Mouse (Mus musculus): ENCODE measurements around the gene Clic4. TPM values are rescaled to one million over a fixed set of nuclear protein-coding genes. Genes with fewer than 3 reads are reported as not detected.

Clic4 gene
- polyA plus RNA-seq, 1 experiment from 2014 or later: 254 TPM

DNA sequence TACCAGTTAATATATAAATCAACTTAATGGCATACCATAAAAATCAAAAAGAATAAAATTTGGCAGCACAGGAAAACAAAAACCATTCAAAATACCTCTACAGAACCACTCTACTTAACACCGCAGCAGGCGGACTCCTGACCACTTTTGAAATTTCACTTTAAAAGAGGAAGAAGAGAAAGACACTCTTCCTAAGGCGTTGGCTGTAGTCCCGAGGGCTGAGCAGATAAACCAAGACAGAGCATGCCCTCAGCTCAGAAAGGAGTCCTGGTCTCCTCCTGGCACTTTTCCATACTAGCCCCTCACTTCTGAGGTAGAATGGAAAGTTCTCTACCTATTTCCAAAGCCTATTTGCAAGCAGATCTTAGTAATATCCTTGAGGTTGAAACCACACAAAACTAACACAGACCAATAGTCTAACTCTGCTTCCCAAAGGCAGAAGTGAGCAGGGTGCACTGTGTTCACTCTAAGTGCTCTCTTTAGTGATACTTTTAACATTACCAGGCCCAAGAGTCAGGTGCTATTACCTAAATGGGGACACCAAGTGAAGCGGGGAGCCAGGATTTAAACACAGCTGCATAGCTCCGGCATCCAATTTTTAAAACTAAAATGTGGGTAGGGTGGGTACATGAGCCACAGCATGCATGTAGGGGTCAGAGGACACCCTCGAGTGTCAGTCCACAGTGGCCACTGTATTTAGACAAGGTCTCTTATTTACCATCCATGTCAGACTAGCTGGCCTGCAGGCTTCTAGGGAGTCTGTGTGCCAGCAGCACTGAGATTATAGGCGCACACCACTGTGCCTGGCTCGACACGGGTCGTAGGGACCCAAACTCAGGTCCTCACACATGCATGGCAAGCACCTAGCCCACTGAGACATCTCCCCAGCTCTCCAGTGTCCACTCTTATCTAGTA lies 15.8 kb downstream of the Clic4 start:
- no peaks in the 10 kb centered on the region for H3K9me3 ChIP-seq (replicated peaks)
- H3K4me2 ChIP-seq: no peak overlapping the region
- no peaks in the 10 kb centered on the region; the same call in 1 of the 2 replicates for H3K36me3 ChIP-seq
- H3K27me3 ChIP-seq: no peaks in the 10 kb centered on the region
- no peak overlapping the region for H3K4me3 ChIP-seq
- peak overlapping the region; percentile 64 for H3K27ac ChIP-seq
- H3K9ac ChIP-seq: no peak overlapping the region
- peaks cover 81% of the 10 kb centered on the region for H3K4me1 ChIP-seq (replicated peaks)
- no peak for ATAC-seq (replicated peaks; ENCODE audit: insufficient number of reproducible peaks, insufficient read depth, low FRiP score, low read depth)
- 65% methylated on average over 11 of the region's 11 CpGs for WGBS

DNA sequence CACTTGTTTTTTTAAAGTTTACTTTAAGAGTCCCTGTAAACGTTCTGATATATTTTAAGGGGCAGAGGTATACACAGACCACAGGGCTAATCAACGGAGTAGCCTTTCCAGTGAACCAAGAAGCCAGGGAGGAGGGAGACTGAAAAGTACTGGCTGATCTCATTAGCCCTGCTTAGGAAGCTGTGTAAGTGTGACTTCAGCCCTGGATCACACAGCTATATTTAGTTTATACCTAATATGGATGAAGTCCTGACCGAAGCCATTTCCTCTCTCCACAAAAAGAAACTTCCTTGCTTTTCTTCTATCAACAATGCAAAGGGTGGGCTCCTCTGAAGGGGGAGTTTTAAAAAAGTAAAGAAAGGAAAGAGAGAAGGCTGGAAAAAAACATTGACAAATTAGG lies 17.8 kb downstream of the Clic4 start:
- H3K9ac ChIP-seq: peak overlapping the region; percentile 30; the same call in 1 of the 2 replicates
- 7% methylated on average over 3 of the region's 3 CpGs for WGBS
- peaks cover 82% of the 10 kb centered on the region for H3K4me1 ChIP-seq (replicated peaks)
- peak; percentile 87 for ATAC-seq (replicated peaks; ENCODE audit: insufficient number of reproducible peaks, insufficient read depth, low FRiP score, low read depth)
- H3K9me3 ChIP-seq (replicated peaks): no peaks in the 10 kb centered on the region
- H3K4me3 ChIP-seq: 0 out of 2 replicates have a peak overlapping the region, but pooled peaks have one; percentile 4
- H3K27me3 ChIP-seq: no peaks in the 10 kb centered on the region
- peak overlapping the region; percentile 45 for H3K4me2 ChIP-seq
- peak overlapping the region; percentile 96 for H3K27ac ChIP-seq
- no peaks in the 10 kb centered on the region for H3K36me3 ChIP-seq

DNA sequence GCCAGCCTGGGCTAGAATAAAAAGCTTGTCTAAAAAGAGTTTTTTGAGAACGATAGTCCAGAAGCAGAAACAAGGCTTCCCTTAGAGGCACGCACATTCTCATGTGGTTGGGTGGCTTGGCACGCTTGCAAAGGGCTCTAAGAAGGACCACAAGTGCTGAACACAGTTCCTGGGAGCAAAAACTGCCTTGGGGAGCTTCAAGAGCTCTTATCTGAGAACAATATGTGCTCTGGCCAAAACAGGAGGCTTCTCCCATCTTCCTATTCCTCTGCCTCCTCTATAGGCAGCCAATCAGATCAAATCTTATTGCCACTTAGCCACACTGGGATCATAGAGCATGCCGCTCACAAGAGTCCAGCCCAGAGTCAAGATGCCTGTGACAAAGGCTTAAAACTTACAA lies 18.3 kb downstream of the Clic4 start:
- Histone ChIP-seq H3K4me3 (peak overlapping the region; percentile 4; the same call in 1 of the 2 replicates), H3K4me1 (replicated peaks) (peaks cover 79% of the 10 kb centered on the region), H3K36me3 (peaks cover 3% of the 10 kb centered on the region; the same call in 1 of the 2 replicates), H3K27ac (peak overlapping the region; percentile 96), H3K27me3 (no peaks in the 10 kb centered on the region), H3K9me3 (replicated peaks) (no peaks in the 10 kb centered on the region), H3K4me2 (peak overlapping the region; percentile 45), H3K9ac (peak overlapping the region; percentile 30)
- ATAC-seq (replicated peaks; ENCODE audit: insufficient number of reproducible peaks, insufficient read depth, low FRiP score, low read depth): peak; percentile 23
- WGBS: 24% methylated on average over 4 of the region's 4 CpGs

DNA sequence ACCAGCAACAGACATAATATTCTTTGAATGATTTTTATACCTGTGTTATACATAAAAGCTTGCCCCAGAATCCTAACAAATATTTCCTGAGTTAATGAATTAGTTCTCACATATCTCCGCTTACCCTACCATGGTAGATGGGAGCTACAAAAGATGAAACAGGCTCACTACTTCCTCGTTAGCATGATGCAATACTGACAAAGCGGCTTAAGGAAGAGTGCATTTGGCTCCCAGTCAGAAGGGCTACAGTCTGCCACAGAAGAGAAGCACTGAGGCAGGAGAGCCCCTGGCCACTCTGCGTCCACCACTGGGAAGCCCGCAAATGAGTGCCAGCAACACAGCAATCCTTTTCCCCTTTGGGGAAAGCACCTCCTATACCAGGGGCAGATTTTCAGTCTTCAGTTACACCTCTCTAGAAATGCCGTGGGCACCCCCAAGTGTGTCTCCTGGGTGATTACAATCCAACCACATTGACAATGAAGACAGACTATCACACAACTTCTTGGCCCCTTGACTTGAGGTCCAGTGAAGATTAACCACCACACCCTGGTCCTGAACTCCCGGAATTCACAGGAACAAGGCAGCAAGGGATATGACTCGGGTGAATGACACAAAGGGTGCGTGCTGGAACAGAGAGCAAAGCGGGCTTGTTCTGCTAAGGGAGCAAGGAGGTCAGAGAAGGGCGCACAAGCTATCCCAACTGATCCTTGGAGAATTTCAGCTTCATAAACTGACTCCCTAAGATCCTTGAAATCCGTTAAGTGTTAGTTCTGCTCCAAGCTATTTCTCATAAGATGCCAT lies 19.2 kb downstream of the Clic4 start:
- H3K4me1 ChIP-seq (replicated peaks): peaks cover 75% of the 10 kb centered on the region
- no peak for ATAC-seq (replicated peaks; ENCODE audit: insufficient number of reproducible peaks, insufficient read depth, low FRiP score, low read depth)
- whole genome bisulfite sequencing: 81% methylated on average over 12 of the region's 12 CpGs
- H3K9ac ChIP-seq: no peak overlapping the region
- no peak overlapping the region for H3K4me3 ChIP-seq
- no peaks in the 10 kb centered on the region for H3K9me3 ChIP-seq (replicated peaks)
- peak overlapping the region; percentile 96 for H3K27ac ChIP-seq
- 0 out of 2 replicates have a peak overlapping the region, but pooled peaks have one; percentile 45 for H3K4me2 ChIP-seq
- H3K27me3 ChIP-seq: no peaks in the 10 kb centered on the region
- peaks cover 3% of the 10 kb centered on the region; the same call in 1 of the 2 replicates for H3K36me3 ChIP-seq

DNA sequence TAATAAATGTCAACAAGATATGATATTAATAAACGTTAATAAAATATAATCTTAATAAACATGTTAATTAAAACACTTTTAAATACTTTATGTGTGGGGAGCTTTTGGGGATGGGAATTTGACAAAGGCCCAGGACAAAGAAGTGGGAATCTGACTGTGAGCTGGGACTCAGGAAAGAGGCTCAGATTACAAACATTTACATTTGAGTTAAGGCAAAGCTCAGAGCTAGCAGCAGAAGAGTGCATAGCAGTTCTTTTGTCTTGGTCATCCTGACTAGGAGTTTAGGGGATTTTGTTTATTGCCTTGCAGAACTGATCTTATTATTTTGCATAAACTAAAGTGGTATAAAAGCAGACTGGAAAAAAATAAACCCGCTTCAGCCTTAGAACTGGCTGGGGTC lies 20.8 kb downstream of the Clic4 start:
- Histone ChIP-seq H3K4me1 (replicated peaks) (peaks cover 78% of the 10 kb centered on the region), H3K27ac (peak overlapping the region; percentile 46; the same call in 1 of the 2 replicates)
- 59% methylated on average over 2 of the region's 2 CpGs for WGBS

DNA sequence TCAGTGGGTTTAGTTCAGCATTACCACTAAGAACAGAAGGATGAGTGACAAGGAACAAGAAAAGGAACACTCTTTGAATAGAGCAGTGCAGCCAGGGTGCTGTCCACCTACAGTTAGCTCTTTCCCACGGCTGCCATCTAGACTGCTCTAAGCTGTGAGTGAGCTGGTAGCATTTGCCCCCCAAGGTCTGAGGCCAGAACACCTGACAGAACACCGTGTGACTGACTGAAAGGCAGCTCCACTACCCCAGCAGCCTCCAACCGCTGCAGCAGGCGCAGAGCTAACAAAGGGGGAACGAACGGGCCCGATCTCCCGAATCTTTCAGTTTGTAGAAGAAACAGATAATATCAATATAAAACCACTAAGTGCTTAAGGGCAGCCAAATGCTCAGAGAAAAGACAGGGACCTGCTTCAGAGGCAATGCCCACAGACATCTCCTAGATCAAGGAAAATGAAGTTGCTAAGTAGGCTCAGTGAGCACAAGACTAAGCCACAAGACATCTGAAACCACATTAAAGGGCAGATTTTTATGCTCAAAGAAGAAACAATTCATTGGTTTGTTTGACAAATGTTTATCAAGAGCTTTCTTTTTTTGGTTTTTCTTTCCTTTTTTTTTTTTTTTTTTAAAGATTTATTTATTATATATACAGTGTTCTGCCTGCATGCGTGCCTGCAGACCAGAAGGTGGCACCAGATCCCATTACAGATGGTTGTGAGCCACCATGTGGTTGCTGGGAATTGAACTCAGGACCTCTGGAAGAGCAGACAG lies 24.2 kb downstream of the Clic4 start:
- ATAC-seq (replicated peaks; ENCODE audit: insufficient number of reproducible peaks, insufficient read depth, low FRiP score, low read depth): no peak
- Histone ChIP-seq H3K4me1 (replicated peaks) (peaks cover 62% of the 10 kb centered on the region), H3K4me2 (no peak overlapping the region), H3K27me3 (no peaks in the 10 kb centered on the region), H3K9ac (0 out of 2 replicates have a peak overlapping the region, but pooled peaks have one; percentile 17), H3K4me3 (no peak overlapping the region), H3K36me3 (peaks cover 3% of the 10 kb centered on the region; the same call in 1 of the 2 replicates), H3K27ac (peak overlapping the region; percentile 60), H3K9me3 (replicated peaks) (no peaks in the 10 kb centered on the region)
- WGBS: 64% methylated on average over 9 of the region's 9 CpGs

More for the DNA sequence above, 20.8 kb downstream of the Clic4 start:
- Histone ChIP-seq H3K4me2 (no peak overlapping the region), H3K9me3 (replicated peaks) (no peaks in the 10 kb centered on the region), H3K4me3 (no peak overlapping the region), H3K9ac (no peak overlapping the region), H3K36me3 (peaks cover 3% of the 10 kb centered on the region; the same call in 1 of the 2 replicates), H3K27me3 (no peaks in the 10 kb centered on the region)
- ATAC-seq (replicated peaks; ENCODE audit: insufficient number of reproducible peaks, insufficient read depth, low FRiP score, low read depth): no peak

DNA sequence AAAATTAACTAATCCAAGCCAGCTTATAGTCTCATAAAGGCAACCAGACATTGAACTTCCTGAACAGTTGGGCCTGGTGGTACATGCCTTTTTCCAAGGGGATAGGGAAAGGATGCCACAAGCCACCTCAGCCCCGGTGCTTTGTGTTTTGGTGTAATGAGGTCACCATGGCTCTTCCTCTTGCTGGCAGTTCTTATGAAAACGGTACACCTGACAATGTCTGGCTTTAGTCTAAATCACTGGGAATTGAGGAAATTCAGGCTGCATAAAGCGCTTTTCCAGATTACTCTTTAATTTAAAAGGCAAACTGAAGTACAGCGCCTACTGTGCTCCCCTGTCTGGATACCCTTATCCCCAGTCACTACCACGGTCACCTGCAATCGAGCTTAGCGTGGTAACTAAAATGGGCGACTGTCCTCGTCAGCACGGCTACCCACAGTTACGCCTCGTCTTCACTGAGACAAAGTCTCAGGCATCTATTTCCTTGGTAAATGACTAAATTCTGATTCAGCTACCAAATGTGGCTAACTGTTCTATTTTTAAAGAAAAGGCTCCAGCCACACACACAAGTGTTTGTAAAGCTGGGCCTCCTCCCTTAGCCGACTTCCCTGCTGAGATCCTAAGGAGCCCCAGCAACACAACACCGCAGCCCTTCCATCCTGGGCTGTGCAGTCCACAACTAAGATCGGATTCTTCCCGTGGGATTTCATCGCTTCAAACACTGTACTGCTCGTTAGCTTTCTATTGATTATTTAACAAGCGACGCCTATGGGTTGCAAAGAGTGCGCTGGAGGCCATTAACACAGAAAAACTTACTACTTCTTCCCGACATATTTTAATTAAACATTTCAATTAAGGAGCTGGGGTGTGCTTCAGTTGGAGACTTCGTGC lies 25.5 kb downstream of the Clic4 start:
- H3K9ac ChIP-seq: no peak overlapping the region
- H3K4me2 ChIP-seq: no peak overlapping the region
- no peaks in the 10 kb centered on the region for H3K27me3 ChIP-seq
- no peak overlapping the region for H3K4me3 ChIP-seq
- H3K9me3 ChIP-seq (replicated peaks): no peaks in the 10 kb centered on the region
- no peak for ATAC-seq (replicated peaks; ENCODE audit: insufficient number of reproducible peaks, insufficient read depth, low FRiP score, low read depth)
- peak overlapping the region; percentile 35; the same call in 1 of the 2 replicates for H3K27ac ChIP-seq
- 66% methylated on average over 23 of the region's 23 CpGs for WGBS
- peaks cover 61% of the 10 kb centered on the region for H3K4me1 ChIP-seq (replicated peaks)
- H3K36me3 ChIP-seq: peaks cover 3% of the 10 kb centered on the region; the same call in 1 of the 2 replicates

DNA sequence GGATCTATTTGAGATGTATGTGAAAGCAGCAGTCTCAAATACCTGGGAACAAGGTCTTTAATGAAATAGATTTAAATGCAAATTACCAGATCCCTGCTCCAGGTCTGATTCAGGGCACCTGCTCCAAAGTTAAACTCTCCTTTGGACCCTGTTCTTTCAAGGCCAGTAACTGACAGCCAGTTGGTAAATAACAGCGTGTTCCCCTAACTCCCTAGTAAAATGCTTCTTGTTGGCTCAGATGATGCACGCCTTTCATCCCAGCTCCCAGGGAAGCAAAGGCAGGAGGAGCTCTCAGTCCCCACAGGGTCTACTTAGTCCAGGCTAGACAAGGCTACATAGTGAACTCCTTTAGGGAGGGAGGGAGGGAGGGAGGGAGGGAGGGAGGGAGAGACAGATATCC lies 26.2 kb downstream of the Clic4 start:
- peaks cover 62% of the 10 kb centered on the region for H3K4me1 ChIP-seq (replicated peaks)
- H3K9ac ChIP-seq: no peak overlapping the region
- no peak overlapping the region; the same call in 1 of the 2 replicates for H3K27ac ChIP-seq

DNA sequence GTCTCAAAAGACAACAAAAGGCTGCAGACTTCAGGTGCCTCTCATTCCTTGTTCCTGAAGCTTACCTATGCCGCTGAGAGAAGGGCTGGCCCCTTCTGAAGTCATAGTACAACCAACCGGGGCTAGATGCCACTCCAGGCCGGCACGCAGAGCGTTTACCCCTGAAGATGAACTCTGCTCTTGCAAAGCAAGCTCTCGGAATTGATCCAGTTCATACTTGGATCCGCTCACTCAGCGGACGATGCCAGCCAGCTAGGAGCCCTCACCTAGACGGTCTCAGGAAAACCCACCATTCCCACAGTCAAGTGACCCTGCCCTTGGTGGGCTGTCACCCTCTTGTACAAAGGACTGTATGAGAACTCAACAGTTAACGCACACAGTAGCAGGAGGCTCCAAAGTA lies 26.8 kb downstream of the Clic4 start:
- H3K4me3 ChIP-seq: no peak overlapping the region
- 85% methylated on average over 11 of the region's 11 CpGs for WGBS
- H3K27me3 ChIP-seq: no peaks in the 10 kb centered on the region
- H3K4me2 ChIP-seq: no peak overlapping the region
- no peak for ATAC-seq (replicated peaks; ENCODE audit: insufficient number of reproducible peaks, insufficient read depth, low FRiP score, low read depth)
- no peak overlapping the region for H3K27ac ChIP-seq
- no peaks in the 10 kb centered on the region for H3K9me3 ChIP-seq (replicated peaks)
- peaks cover 62% of the 10 kb centered on the region for H3K4me1 ChIP-seq (replicated peaks)
- peaks cover 3% of the 10 kb centered on the region; the same call in 1 of the 2 replicates for H3K36me3 ChIP-seq
- no peak overlapping the region for H3K9ac ChIP-seq

More for the DNA sequence above, 26.2 kb downstream of the Clic4 start:
- Histone ChIP-seq H3K36me3 (peaks cover 3% of the 10 kb centered on the region; the same call in 1 of the 2 replicates), H3K4me2 (no peak overlapping the region), H3K27me3 (no peaks in the 10 kb centered on the region), H3K9me3 (replicated peaks) (no peaks in the 10 kb centered on the region), H3K4me3 (no peak overlapping the region)
- no peak for ATAC-seq (replicated peaks; ENCODE audit: insufficient number of reproducible peaks, insufficient read depth, low FRiP score, low read depth)
- 80% methylated on average over 2 of the region's 2 CpGs for WGBS

DNA sequence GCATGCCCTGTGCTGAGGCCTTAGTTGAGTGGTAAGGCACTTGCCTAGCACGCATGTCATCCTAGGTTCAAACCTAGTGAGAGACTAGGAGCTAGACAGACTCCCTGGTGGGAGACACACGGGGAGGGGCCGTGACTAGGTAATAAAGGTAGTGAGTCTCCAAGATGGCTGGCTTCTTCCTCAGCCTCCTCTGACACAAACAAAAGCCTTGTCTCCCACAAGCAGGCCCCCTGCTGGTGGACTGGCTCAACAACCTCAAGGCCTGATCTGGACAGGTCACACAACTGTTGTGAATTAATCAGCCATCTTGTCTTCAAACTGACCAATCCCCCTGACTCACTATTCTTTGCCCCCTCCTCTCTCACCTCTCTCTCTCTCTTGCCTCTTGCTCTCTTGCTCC lies 28.3 kb downstream of the Clic4 start:
- no peak for ATAC-seq (replicated peaks; ENCODE audit: insufficient number of reproducible peaks, insufficient read depth, low FRiP score, low read depth)
- no peak overlapping the region for H3K4me3 ChIP-seq
- H3K36me3 ChIP-seq: peaks cover under 1% of the 10 kb centered on the region; the same call in 1 of the 2 replicates
- H3K27me3 ChIP-seq: no peaks in the 10 kb centered on the region
- no peak overlapping the region for H3K27ac ChIP-seq
- WGBS: 89% methylated on average over 3 of the region's 3 CpGs
- H3K9me3 ChIP-seq (replicated peaks): no peaks in the 10 kb centered on the region
- H3K4me2 ChIP-seq: no peak overlapping the region
- H3K9ac ChIP-seq: no peak overlapping the region
- H3K4me1 ChIP-seq (replicated peaks): peaks cover 69% of the 10 kb centered on the region
